Mouse (Mus musculus): Measurements from ENCODE around the gene Mkln1.

DNA sequence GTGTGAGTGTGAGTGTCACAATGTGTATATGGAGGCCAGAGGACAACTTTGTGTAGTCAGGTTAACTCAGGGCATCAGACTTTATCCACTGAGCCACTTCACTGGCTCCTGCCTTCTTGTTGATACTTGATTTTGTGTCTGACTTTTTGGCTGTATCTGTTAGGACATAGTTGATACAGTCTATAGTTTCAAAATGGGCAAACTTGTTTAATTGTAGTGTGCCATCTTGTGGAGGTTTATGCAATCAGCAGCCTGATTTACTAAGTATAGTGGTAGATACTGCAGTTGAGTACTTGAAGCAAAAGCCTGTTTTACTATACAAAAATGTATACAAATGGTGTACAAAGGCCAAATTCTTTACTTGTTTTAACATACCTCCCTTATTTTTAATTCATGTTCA, 55.2 kb downstream of the Mkln1 start:
- peak; percentile 57 for TF ChIP-seq CTCF (IDR thresholded peaks at IDR 0.05; ENCODE audit: low read depth)
- TF ChIP-seq EP300 (IDR thresholded peaks at IDR 0.05; ENCODE audit: low read depth) = no peak

Measured in liver, embryonic 14.5 days (tissue).